Mouse (Mus musculus): ENCODE measurements around the gene Selenoo.

Gene Selenoo

DNA sequence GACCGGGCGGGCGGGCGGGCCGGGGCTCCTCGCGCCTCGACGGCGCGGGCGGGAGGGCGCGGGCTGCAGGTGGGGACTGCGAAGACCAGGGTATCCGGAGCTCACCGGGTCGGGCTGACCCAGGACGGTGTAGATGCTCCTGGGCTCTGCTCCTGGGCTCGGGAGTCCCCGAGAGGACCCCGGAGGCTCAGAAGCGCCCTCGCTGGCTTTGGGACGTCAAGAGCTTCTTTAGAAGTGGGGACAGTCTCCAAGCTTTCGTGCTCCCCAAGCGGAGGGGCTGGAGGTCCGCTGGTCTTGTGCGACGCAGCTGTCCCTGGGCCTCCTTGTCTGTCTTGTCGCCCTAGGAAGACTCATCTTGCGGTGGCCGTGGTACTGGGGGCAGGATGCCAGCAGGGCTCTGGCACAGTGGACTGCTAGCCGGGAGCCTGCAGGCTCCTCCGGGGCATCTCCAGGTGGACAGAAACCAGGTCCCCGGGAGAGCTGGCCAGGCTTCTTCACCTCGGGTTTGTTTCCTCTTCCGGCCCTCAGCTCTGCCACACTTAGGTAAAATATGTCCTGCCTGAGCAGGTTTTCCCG, 12.6 kb upstream of the Selenoo start:
- DNase-seq, result peak; percentile 64

DNA sequence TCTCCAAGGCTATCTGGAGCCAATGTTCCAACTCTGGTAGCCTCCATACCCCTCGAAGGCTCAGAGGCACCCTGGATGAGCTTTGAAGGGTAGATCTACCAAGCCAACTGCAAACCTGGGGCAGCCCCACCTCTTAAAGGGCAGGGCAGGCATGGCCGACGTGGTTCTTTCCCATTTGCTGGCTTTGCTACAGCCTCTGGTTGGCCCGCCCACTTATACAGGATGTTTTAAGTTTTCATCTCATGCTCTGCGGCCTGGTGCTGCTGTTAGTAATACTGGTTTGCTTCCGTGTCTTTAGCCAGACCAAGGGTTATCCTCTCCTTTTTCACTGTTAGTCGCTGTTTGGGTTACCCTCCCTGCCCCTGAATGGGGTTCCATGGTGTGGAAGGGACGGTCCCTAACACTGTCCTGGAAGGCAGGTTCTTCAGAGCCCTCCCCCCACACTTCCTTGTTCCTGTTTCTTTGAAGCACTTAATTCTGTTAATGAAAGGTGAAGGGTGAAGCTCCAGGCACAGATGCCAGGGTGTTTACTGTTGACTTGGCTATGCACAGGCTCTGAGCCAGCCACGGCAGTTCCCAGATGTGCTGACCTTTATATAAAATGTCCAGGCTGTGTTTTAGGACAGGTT, 10.6 kb upstream of the Selenoo start:
- DNase-seq, result no peak

DNA sequence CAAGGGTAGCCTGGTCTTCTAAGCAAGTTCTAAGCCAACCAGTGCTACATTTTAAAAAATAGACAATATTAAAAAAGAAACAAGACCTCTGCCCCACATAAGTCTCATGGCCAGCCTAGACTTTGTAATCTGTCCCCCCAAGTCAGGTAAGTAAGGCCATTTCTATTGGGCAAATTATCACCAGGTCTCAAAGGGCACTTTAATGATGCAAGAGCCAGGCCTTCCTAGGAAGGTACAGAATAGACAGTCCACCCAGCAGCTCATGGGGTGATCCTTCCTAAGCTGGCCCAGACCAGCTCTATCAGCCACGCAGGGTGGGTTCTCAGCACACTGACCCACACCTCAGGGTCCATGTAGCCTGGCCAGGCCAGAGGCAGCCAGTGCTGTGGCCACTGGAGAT, 5.0 kb upstream of the Selenoo start:
- no peak for DNase-seq

DNA sequence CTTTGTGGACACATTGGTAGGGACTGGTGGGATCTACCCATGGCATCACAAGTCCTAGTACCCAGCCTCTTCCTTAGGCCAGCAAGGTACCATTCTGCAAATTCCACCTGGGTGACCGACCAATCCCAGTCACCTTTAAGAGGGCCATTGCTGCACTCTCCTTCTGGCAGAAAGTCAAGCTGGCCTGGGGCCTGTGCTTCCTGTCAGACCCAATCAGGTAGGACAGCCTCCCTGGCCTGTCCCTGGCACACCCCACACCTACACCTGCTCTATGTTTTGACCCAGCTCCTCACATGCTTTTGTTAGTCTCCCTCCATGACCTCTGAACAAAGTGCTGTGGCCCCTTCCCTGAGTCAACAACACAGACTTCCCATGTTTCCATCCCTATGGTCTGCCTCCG, 4.1 kb upstream of the Selenoo start:
- no peak for DNase-seq

DNA sequence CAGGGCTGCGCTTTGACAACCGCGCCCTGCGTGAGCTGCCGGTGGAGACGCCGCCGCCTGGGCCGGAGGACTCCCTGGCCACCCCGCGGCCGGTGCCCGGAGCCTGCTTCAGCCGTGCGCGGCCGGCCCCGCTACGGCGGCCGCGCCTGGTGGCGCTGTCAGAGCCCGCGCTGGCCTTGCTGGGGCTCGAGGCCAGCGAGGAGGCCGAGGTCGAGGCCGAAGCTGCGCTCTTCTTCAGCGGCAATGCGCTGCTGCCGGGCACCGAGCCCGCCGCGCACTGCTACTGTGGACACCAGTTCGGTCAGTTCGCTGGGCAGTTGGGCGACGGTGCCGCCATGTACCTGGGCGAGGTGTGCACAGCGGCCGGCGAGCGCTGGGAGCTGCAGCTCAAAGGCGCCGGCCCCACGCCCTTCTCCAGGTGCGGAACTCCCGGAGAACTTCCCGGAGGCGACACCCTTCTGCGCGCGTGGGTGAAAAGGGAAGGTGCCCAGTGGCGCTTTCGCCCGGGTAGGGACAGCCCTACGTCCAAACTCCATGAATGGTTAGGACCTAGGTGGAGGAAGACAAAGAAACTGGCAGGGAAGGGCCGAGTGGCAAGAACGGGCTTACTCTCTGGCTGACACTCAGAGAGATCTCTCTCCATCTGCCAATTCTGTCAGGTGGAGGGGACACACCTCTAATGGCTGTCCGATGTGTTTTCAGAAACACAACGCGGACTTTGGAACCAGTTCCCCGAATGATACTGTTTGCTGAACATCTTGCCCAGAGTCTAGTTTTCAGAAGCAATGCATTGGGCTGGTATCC, 566 bp downstream of the Selenoo start:
- DNase-seq, result no peak

DNA sequence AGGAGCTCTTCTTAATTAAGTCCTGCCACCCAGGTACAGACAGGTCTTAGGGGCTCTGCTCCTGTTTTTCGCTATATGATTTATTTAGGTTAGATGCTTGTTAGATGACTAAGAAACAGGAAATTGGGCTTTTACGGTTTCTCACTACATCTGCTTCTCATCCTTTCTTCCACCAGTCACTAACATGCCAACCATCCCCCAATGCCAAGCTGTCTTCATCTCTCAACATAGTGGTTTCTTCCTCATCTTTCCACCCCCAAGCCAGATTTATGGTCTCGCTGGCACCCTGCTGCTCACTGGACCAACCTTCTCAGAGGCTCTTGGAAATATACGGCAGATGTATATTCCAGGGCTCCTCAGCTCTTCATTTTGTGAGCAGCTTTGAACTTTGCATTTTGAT, 1.8 kb downstream of the Selenoo start:
- no peak for DNase-seq

DNA sequence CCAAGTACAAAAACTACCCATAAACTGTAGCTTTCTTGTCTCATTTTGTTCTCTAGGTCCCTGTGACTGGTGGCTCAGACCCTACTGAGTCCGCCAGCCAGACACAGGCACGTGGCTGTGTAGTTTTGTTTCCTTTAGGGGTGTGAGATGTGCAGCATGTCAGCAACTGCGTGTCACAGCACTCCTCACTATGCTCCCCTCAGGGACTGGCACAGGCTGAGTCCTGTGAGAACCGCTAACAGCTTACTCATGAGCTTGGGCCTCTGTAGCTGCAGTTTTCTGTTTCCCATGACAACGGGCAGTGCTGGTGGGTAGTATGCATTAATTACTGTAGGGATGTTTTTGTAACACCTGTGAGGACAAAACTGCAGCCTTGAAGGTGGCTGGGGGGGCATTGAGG, 3.3 kb downstream of the Selenoo start:
- no peak for DNase-seq

DNA sequence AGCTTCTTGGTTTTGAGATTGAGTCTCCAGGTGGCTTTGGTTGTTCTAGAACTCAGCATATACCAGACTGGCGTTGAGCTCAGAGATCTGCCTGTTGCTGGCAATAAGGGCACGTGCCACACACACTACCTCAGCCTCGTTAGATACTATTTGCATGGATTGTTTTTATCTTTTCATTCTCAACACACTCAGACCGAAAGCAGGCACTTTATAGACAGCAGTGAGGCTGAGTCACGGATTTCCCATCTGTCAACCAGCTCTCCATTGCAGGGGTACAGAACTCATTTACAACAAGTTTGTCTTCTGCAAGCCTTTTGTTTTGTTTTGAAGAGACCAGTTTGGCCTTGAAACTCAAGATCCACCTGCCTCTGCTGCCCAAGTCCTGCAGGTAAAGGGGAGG, 8.6 kb downstream of the Selenoo start:
- no peak for DNase-seq

DNA sequence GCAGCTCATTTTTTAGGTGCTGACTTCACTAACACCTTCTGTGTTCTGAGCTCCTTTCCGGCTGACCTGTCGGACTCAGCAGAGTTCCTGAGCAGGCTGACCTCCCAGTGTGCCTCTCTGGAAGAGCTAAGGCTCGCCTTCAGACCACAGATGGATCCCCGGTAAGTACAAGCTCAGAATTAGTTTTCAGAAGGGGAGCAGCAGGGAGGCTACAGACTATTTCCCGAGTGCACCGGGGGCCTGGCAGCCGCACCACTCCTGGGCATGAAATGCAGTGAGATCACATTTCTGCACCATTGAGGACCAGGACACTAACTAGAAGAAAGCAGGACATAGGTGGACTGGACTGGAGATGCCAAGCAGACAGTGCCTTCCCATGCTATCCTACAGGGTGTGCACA, 9.7 kb downstream of the Selenoo start:
- DNase-seq, result no peak

DNA sequence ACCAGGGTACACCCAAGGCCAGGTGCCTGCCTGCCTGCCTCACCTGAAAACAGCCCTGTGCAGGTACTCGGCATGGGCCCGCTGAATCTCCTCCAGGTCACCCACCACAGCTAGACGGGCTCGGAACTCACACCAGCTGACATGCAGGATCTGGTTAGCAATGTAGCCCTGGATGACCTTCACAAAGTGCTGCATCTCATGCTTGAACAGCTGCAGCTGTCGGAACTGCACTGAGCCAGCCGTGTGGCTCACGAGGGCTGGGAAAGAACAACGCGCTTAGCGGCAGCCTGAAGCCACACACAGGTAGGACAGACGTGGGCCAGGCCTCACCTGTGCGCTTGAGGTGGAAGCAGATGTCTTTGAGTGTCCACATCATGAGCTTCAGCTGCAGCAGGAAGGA, 11.9 kb downstream of the Selenoo start:
- DNase-seq, result no peak

DNA sequence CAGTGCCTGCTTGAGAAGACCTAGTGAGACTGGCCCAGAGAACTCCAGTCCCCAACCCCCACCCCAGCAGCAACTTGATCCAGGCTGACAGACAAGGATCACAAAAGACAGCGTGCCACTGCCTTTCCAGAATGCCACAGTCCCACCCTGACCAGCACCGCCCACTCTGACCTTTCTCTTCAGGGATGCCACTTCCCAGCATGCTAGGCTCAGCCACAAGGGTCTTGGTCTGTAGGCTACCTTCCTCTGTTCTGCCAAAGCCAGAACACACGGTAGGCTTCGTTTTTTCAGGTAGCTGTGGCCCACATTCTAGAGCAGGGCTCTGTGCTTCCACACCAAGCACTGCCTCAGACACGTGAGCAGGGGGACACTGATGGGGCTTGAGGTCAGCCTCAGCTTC, 13.8 kb downstream of the Selenoo start:
- no peak for DNase-seq

DNA sequence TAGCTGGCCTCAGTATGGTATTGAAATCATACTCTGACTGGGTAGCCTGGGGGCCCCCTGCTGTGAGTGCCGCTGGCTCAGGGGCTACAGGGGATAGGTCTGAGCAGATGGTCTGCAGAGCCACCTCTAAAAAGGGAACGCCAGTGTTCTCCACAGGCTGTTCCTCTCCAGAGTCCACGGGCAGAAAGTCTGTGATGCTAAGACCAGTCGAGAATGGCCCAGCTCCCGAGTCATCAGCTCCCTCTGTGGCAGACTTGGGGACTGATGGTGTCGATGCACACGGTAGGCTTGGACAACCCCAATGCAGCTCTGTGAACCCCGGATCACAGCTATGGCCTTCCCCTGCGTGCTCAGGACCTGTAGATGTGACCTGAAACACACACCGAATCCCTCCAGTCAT, 15.0 kb downstream of the Selenoo start:
- DNase-seq, result no peak

DNA sequence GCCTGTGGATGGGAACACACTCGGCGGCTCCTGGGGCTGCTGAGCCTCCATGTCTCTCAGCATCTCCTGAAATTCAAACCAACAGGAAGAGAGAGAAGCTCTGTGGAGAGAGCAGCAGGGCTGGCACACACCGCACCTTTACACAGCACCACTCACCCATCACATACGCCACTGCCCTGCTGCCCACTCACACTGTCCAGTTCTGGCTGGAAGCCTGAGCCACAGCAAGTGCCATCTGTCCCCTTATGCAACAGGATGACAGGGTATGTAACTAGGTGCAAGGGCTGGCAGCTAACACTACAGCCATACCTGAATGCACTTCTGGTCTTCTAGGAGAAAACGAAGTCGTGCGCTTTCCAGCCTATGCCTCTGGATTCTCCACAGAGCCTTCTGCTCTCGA, 15.5 kb downstream of the Selenoo start:
- DNase-seq, result no peak

DNA sequence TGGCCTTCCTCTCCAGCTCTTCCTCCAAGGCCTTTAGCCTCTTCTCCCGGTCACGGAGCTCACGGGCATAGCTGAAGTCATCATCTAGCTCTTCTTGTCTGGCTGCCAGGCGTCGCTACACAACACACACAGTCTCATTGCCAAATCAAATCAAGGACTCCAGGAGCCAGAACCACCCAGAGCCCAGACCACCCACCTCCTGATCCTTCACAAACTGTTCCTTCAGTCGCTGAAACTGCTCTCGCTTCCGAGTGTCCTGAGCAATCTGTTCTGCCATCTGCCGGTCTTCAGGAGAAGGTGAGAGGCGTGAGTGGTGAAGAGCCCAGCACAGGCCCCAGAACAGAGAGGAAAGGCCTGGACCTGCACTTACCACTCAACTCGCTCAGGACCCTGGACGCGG, 17.2 kb downstream of the Selenoo start:
- DNase-seq, result no peak

DNA sequence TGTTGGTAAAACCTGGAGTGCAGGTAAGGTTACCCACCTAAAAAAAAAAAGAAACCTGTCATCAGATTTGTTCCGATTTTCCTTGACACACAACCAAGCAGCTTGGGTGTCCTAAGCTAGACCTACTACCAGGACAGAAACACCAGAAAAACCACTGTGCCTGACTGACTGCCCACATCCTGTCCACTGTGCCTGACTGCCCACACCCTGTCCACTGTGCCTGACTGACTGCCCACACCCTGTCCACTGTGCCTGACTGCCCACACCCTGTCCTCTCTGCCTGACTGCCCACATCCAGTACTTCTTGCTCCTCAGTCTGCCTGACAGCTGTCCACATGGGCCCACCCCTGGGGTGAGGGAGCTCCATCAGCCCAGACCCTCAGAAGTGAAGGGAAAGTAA, 18.1 kb downstream of the Selenoo start:
- no peak for DNase-seq

DNA sequence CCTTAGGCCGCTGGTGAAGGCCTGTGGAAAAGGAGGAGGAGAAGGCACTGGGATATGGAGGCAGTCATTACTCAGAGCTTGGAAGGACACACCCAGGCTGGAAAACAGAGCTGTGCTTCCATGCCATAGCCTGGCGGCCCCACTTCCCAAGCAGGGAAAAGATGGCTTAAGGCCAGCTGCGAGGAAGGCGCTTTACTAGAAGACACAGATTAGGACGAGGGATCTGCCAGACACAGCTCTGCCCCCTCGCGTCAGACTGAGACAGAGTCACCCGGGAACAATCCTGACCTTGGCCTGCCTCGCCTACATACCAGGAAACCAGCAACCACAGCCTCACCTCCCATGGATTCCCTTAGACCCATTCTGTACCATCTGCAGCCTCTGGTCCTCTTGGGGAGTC, 21.3 kb downstream of the Selenoo start:
- DNase-seq, result no peak

DNA sequence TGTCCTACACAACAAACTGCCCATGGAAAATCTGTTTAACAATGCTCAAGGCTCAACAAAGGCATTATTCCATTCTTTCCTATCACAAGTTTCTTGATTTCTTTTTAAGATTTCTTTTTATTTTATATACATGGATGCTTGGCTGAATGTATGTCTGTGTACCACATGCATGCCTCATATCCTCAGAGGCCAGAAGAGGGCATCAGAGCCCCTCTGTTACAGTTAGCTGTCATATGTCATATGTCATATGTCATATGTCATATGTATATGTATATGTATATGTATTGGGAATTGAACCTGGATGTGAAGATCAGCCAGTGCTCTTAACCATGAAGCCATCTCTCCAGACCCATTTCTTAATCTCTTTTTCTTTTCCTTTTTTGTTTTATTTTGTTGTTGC, 29.1 kb downstream of the Selenoo start:
- peak; percentile 27 for DNase-seq

DNA sequence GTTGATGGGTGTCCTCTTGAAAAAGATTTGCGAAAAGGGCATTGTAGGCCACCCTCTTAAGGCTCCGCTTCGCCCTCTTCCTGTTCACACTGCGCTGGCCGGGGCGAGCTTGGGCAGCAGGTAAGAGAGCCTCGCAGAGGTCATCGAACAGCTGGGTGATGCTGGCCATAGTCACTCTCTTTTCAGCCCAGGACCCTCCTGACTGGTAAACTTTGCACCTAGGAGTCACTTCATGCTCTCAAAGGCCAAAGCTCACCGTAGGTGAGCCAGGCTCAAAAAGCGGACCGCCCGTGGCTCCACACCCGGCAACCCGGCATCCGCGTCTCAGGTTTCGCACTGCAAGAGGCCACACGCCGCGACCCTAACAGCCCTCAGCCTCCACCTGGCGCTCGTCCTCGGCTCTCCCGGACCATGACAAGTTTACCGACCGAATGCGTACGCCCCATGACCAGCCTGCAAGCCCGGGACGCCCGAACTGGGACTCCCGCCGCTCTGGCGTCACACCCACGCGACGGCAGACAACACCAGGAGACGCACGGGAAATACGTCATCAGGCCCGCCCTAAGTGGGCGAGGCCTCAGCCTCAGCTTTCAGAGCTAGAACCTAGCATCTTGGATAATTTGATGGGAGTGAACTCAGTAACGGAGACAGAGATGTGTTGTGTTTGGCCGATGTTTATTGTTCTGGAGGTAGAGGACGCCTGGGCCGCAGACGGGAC, 33.9 kb downstream of the Selenoo start, which contains the start of gene Tubgcp6:
Tubgcp6 (minus strand) TSS at position 464 of the 718 bp plus-strand sequence.
- peak; percentile 96 for DNase-seq

DNA sequence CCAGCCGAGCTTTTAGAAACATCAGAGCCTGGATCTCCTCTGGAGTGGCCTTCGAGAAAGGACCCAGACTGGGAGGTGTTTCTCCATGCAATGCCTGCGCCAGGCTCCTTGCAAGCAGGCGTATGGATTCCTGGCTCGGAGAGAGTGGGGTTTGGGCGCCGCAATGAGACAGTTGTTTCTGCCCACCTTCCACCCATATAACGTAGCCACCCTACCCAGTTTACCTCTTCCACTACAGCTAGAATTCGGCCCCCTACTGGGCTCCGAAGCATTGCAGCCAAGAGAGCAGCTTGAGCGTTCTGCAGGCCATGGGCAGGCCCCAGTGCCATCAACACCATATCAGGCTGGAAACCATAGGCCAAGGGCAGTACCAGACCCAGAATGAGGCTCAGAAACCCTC, 34.7 kb downstream of the Selenoo start:
- DNase-seq, result peak; percentile 59

DNA sequence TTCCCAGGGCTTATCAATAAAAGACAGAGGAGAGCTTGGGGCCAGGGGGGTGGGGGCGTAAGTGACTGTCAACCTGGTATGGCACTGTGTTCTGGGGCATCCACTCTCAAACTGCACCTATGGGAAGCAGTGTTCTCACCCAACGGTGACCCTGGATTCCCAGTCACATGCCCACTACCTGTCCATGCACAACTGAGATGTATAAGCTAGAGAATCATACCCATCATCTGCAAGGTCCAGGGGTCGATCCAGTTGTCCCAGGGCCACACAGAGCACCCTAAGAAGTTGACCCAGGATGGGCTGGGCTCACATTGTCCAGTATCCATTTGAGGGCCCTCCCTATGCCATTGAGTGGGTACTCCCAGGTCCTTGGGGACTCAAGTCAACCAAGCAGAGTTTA, 35.4 kb downstream of the Selenoo start:
- DNase-seq, result no peak

DNA sequence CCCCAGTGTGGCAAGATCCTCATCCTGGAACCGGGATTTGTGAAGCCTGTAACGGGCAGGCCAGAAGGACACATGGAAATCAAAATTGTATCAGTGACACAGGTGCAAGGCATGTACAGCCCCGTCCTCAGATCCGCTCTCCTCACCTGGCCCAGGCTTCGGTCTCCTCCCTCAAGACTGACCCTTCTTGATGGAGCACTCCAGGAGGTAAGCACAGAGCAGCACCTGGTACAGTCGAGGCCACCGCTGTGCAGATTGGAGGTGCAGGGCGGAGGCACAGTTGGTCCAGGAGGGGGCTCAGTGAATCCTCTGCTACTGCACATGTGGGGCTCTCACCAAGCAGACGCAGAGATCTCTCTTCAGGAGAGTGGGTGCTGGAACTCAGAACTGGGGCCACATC, 36.5 kb downstream of the Selenoo start:
- no peak for DNase-seq

DNA sequence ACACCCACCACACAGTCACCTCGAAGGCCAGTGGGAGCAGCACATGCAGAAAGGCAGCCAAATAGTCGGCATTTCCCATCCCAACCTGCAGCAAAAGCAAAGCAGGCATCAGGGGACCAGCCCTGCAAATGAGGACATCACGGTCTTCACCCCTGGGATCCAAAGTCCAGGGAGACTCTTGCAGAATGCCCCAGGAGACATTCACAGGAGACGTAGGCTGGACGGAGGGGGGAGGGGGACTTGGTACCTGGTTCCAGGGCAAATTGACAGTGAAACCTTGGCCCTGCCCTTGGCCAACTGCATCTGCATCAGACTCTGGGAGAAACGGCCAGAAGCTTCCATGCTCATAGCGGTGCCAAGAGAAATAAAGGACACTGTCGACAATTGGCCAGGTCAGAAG, 37.7 kb downstream of the Selenoo start:
- DNase-seq, result no peak

DNA sequence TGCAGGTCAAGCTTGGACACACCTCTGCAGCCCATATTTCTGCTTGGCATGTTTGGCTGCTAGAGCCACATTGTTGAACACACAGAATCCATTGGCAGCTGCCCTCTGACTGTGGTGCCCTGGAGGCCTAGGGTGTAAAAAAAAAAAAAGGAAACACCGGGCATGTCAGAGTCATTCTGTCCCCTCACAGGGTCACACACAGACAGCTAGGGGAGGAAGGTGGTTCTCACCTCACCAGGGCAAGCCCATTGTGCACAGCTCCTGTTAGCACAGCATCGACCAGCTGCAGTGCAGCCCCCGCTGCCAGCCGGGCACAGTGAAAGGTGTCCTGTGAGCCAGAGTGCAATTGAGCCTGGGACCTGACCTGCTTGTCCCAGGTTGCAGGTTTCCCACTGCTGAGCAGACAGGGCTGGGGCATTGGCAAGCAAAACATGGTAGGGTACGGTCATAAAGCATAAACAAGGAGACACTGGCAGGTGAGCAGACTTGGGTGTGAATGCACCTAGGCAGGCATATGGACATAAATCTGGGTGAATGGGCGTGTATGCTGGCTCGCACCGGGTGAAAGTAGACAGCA, 38.6 kb downstream of the Selenoo start:
- no peak for DNase-seq

Measured in retina, postnatal 1 day (tissue).